Comparison of ENCODE assay signal across 11 mouse cellular contexts in genomic region chr1:108282099-108282498, GRCm38 (mm10).
"Had no signal": no experiment of that assay in that cellular context is flagged by ENCODE, and none has a peak within 500 bp of the region (broad histone marks: within the 10 kb centered on the region; RNA-seq: fewer than 3 reads in every experiment).

No protein-coding gene starts in this region.

- H3K4me2 ChIP-seq: liver, embryonic 13.5 days; midbrain, embryonic 11.5 days had no signal

- H3K27me3 ChIP-seq: liver, embryonic 13.5 days had no signal

- H3K27ac ChIP-seq: liver, embryonic 13.5 days had no signal

- H3K36me3 ChIP-seq: liver, embryonic 13.5 days had no signal

- H3K4me1 ChIP-seq: liver, embryonic 13.5 days had no signal

- DNase-seq: kidney, adult 18-20 months; kidney, postnatal 25 days; left cerebral cortex, postnatal 4 days; liver, embryonic 13.5 days; lung, adult 2 months; lung, postnatal 14 days; lung, postnatal 4 days; midbrain, embryonic 14.5 days; thymus, postnatal 25 days had no signal

- ATAC-seq: intestine, embryonic 16.5 days had no signal

- H3K9me3 ChIP-seq: liver, embryonic 13.5 days had no signal

- H3K4me3 ChIP-seq: liver, embryonic 13.5 days had no signal

- H3K9ac ChIP-seq: liver, embryonic 13.5 days had no signal
